Mouse (Mus musculus) embryonic facial prominence, embryonic 15.5 days (tissue): ENCODE measurements at regions not wholly inside any gene's neighbourhood (a gene's known extent, or its start where the extent isn't known, plus 50 kb on each side); places are given as distances from the start of the nearest gene placed in this dataset.
"Not testable (repeated sequence)": the region's sequence is repeated elsewhere in the genome, so short reads cannot be mapped to it uniquely, and the experiment has no call there.

ENCODE experiments used
- ATAC-seq: fragments of 200-750 bp; cut with Nextera tagmentation; 2 replicates; pipeline ENCODE4 v1.8.0; 2017; ENCODE audit warnings: low read depth, moderate TSS enrichment; ENCODE audit not compliant: insufficient number of reproducible peaks, low FRiP score, low TSS enrichment
- H3K27ac ChIP-seq: fragments of 300-500 bp; sonication (generic); replicated peaks from 2 replicates; pipeline ENCODE4 v1.5.1; 2015; ENCODE audit warnings: mild to moderate bottlenecking, inconsistent platforms
- H3K27me3 ChIP-seq: fragments of 300-500 bp; sonication (generic); 2 replicates; pipeline ENCODE4 v1.6.1; 2015; ENCODE audit warnings: inconsistent platforms
- H3K36me3 ChIP-seq: fragments of 300-500 bp; sonication (generic); 2 replicates; pipeline ENCODE4 v1.6.1; 2015; ENCODE audit warnings: mild to moderate bottlenecking, inconsistent platforms
- H3K4me1 ChIP-seq: fragments of 300-500 bp; sonication (generic); 2 replicates; pipeline ENCODE4 v1.6.1; 2015; ENCODE audit warnings: inconsistent platforms
- H3K4me2 ChIP-seq: fragments of 300-500 bp; sonication (generic); replicated peaks from 2 replicates; pipeline ENCODE4 v1.6.1; 2015; ENCODE audit warnings: mild to moderate bottlenecking, inconsistent platforms
- H3K4me3 ChIP-seq: fragments of 300-500 bp; sonication (generic); replicated peaks from 2 replicates; pipeline ENCODE4 v1.5.1; 2015; ENCODE audit warnings: mild to moderate bottlenecking, inconsistent platforms
- H3K9ac ChIP-seq: fragments of 300-500 bp; sonication (generic); 2 replicates; pipeline ENCODE4 v1.6.1; 2015; ENCODE audit warnings: inconsistent platforms
- H3K9me3 ChIP-seq: fragments of 300-500 bp; sonication (generic); replicated peaks from 2 replicates; pipeline ENCODE4 v1.6.1; 2016; ENCODE audit warnings: inconsistent platforms
- WGBS: fragments of 180-500 bp; shearing (Covaris S2); methylation state at CpG from one replicate; pipeline ENCODE4 v1.1.7; 2015; 5-methylcytosine and 5-hydroxymethylcytosine counted together

DNA sequence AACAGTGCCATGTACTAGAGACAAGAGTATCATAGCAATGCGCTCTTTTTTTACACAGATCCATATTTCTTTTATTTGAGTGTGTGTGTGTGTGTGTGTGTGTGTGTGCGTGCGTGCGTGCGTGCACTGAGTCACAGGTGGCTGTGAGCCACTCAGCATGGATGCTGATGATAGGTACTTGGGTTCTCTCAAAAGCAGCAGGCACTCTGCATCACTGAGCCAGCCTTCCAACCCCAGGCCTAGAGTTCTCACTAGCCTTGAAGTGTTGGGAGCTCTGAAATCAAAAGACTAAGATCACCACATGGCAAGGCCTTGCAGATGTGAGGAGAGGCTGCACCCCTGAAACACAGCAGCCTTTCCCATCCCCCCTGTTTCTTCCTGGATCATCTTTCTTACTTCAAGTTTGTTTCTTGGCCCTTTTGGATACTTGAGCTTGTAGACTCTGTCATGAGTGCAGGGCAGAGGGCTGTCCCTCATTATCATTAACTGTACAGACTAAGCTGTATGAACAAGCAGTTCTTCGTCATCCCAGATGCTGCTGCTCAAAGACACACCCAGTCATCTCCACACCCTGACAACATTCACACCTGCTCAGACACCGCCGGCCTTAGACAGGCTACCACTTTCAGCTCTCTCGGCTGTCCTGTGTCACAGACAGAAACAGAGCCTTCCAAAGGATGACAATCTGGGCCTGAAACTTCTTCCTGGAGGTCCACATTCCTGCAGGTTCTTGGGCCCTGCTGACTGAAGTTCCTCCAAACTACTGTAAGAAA lies 405.5 kb upstream of the Ercc4 start:
- ATAC-seq = no peak
- Histone ChIP-seq H3K9me3 (no peaks in the 10 kb centered on the region), H3K4me1 (no peaks in the 10 kb centered on the region), H3K4me3 (no peak overlapping the region), H3K27ac (no peak overlapping the region), H3K27me3 (no peaks in the 10 kb centered on the region), H3K36me3 (no peaks in the 10 kb centered on the region), H3K9ac (no peak overlapping the region), H3K4me2 (no peak overlapping the region)
- 74% methylated on average over 9 of the region's 9 CpGs for WGBS

DNA sequence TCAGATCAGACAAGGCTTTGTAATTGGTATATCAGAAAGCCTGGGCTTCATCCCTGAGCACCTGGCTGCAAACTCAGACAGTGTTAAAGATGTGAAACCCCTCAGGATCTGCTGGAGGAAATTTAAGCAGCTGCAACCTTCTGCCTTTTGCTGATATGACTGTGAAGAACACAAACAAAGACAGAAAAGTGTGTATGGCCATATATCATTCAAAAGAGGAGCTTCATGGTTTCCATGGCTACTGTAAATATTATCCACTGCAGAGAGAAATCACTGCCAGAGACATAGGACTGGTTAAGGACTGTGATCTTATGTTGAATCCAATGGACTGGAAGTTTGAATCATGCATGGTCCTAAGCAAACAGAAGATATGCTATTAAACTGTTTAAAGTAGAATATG lies 402.6 kb upstream of the Ercc4 start:
- H3K27me3 ChIP-seq = no peaks in the 10 kb centered on the region
- H3K36me3 ChIP-seq = no peaks in the 10 kb centered on the region
- no peak overlapping the region for H3K4me3 ChIP-seq
- no peak for ATAC-seq
- no peak overlapping the region for H3K9ac ChIP-seq
- no peaks in the 10 kb centered on the region for H3K9me3 ChIP-seq
- H3K4me2 ChIP-seq = no peak overlapping the region
- H3K4me1 ChIP-seq = no peaks in the 10 kb centered on the region
- H3K27ac ChIP-seq = no peak overlapping the region

GRCm38 (mm10) chr16:12721368-12721767 lies 388.1 kb upstream of the Ercc4 start:
- ATAC-seq, H3K4me3 ChIP-seq, H3K4me2 ChIP-seq, H3K27me3 ChIP-seq, H3K9me3 ChIP-seq, H3K9ac ChIP-seq, H3K4me1 ChIP-seq, H3K27ac ChIP-seq, H3K36me3 ChIP-seq: not testable (repeated sequence)
- 80% methylated on average over 6 of the region's 7 CpGs for WGBS

- Histone ChIP-seq H3K4me1 (no peaks in the 10 kb centered on the region), H3K9ac (no peak overlapping the region), H3K27ac (no peak overlapping the region), H3K36me3 (no peaks in the 10 kb centered on the region), H3K4me3 (no peak overlapping the region), H3K4me2 (no peak overlapping the region), H3K27me3 (no peaks in the 10 kb centered on the region), H3K9me3 (no peaks in the 10 kb centered on the region)
- ATAC-seq = no peak
Measured at GRCm38 (mm10) chr16:12726043-12726442, 383.4 kb upstream of the Ercc4 start.

DNA sequence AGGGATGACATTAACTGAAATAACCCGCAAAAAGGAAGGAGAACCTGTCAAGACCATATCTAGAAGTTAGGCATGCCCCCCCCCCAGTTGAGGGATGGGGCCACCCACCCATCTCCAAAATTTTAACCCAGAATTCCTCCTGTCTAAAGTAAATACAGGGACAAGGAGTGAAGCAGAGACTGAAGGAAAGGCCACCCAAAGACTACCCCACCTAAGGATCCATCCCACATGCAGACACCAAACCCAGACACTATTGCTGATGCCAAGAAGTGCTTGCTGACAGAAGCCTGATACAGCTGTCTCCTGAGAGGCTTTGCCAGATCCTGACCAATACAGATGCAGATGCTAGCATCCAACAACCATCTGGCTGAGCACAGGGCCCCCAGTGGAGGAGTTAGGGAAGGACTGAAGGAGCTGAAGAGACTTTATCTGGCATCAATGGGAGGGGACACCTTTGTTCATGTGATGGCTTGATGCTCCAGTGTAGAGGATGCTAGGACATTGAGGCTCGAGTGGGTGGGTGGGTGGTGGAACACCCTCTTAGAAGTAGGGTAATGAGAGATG lies 379.2 kb upstream of the Ercc4 start:
- H3K27ac ChIP-seq, H3K36me3 ChIP-seq, ATAC-seq, H3K4me1 ChIP-seq, H3K9ac ChIP-seq, H3K4me2 ChIP-seq, H3K27me3 ChIP-seq, H3K9me3 ChIP-seq, H3K4me3 ChIP-seq: not testable (repeated sequence)
- 82% methylated on average over 2 of the region's 2 CpGs for WGBS

- H3K4me3 ChIP-seq = no peak overlapping the region
- no peak overlapping the region for H3K4me2 ChIP-seq
- H3K4me1 ChIP-seq = no peaks in the 10 kb centered on the region
- 83% methylated on average over 2 of the region's 2 CpGs for WGBS
- H3K27ac ChIP-seq = no peak overlapping the region
- no peaks in the 10 kb centered on the region for H3K27me3 ChIP-seq
- ATAC-seq = no peak
- no peaks in the 10 kb centered on the region for H3K36me3 ChIP-seq
- H3K9me3 ChIP-seq = no peaks in the 10 kb centered on the region
- H3K9ac ChIP-seq = no peak overlapping the region
Measured at GRCm38 (mm10) chr16:12731588-12731987, 377.9 kb upstream of the Ercc4 start.

DNA sequence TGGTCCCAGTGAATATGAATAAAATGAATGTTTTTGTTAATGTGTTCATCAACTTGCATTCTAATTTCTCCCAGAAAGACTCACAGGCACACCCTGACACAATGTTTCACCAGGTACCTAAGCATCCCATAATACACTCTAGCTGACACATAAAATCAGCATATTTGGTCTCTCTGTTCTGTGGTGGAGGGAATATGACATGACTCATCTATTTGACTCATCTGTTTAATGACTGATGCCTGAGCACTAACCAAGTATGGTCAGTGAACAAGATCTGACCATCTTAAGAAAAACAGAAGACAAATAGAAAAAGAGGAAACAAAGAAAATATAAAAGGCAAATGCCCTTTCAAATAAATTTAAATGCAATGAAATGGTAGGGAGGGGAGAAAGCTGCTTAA lies 367.0 kb upstream of the Ercc4 start:
- Histone ChIP-seq H3K4me1 (no peaks in the 10 kb centered on the region), H3K36me3 (no peaks in the 10 kb centered on the region), H3K27me3 (no peaks in the 10 kb centered on the region), H3K9me3 (no peaks in the 10 kb centered on the region), H3K4me2 (no peak overlapping the region), H3K4me3 (no peak overlapping the region), H3K9ac (no peak overlapping the region), H3K27ac (no peak overlapping the region)
- ATAC-seq = no peak

DNA sequence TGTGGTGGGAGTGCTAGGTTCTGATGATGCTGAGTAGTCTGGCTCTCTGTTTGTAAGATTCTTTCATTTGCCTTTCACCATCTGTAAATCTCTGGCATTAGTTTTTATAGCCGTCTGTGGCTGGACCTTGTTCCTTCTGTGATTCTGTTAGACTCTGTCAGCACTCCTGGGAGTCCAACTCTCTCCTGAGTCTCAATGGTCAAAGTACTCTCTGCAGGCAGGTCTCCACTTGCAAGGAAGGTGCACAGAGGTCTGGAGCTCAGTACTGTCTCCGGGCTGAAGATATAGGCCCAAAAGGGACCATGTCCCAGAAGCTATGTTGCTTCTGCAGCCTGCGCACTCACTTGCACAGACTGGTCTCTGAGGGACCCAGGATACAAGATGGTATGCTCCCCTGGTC lies 356.3 kb upstream of the Ercc4 start:
- H3K4me2 ChIP-seq = no peak overlapping the region
- ATAC-seq = no peak
- H3K9ac ChIP-seq = no peak overlapping the region
- H3K9me3 ChIP-seq = no peaks in the 10 kb centered on the region
- H3K36me3 ChIP-seq = no peaks in the 10 kb centered on the region
- H3K27me3 ChIP-seq = no peaks in the 10 kb centered on the region
- no peaks in the 10 kb centered on the region for H3K4me1 ChIP-seq
- whole genome bisulfite sequencing = 93% methylated on average over 3 of the region's 3 CpGs
- H3K27ac ChIP-seq = no peak overlapping the region
- H3K4me3 ChIP-seq = no peak overlapping the region

- Histone ChIP-seq H3K36me3 (no peaks in the 10 kb centered on the region), H3K4me3 (no peak overlapping the region), H3K9ac (no peak overlapping the region), H3K9me3 (no peaks in the 10 kb centered on the region), H3K27ac (no peak overlapping the region), H3K27me3 (no peaks in the 10 kb centered on the region), H3K4me1 (no peaks in the 10 kb centered on the region), H3K4me2 (no peak overlapping the region)
- no peak for ATAC-seq
Measured at GRCm38 (mm10) chr16:12754361-12754760, 355.1 kb upstream of the Ercc4 start.

DNA sequence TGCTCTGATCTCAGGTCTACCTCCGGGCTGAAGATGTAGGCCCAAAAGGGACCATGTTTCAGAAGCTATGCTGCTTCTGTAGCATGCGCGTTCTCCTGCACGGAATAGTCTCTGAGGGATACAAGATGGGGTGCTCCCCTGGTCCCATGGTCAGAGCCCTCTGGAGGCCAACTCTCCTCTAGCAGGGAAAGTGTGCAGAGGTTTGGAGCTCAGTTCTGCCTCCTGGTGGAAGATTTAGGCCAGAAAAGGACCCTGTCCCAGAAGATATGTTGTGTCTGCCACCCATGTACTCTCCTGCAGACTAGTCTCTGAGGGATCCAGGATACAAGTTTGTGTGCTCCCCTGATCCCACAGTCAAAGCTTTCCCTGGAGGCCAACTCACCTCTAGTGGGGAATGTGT lies 350.9 kb upstream of the Ercc4 start:
- Histone ChIP-seq H3K4me1 (no peaks in the 10 kb centered on the region), H3K27ac (no peak overlapping the region), H3K27me3 (no peaks in the 10 kb centered on the region), H3K36me3 (no peaks in the 10 kb centered on the region), H3K9ac (no peak overlapping the region), H3K4me3 (no peak overlapping the region), H3K4me2 (no peak overlapping the region), H3K9me3 (no peaks in the 10 kb centered on the region)
- WGBS = 85% methylated on average over 4 of the region's 4 CpGs
- no peak for ATAC-seq

DNA sequence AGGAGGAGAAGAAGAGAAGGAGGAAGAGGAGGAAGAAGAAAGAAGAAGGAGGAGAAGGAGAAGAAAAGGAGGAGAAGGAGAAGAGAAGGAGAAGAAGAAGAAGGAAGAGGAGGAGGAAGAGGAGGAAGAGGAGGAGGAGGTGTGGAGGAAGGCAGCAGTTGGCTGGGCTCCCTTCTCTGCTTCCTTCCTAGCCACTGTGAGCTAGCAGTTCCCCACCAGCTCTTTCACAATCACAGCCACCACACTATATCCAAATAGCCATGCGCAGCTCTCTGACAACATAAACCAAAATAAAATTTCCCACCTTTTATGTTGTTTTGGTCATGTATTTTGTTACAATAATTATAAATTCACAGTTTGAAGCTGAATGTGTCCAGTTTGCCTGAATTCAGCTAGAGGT lies 345.3 kb upstream of the Ercc4 start:
- Histone ChIP-seq H3K27me3 (no peaks in the 10 kb centered on the region), H3K4me2 (no peak overlapping the region), H3K4me1 (no peaks in the 10 kb centered on the region), H3K4me3 (no peak overlapping the region), H3K9ac (no peak overlapping the region), H3K27ac (no peak overlapping the region), H3K36me3 (no peaks in the 10 kb centered on the region), H3K9me3 (no peaks in the 10 kb centered on the region)
- 89% methylated on average over 1 of the region's 1 CpGs for WGBS
- no peak for ATAC-seq

GRCm38 (mm10) chr16:12764608-12765007 lies 344.9 kb upstream of the Ercc4 start:
- Histone ChIP-seq H3K27ac (no peak overlapping the region), H3K4me3 (no peak overlapping the region), H3K27me3 (no peaks in the 10 kb centered on the region), H3K4me1 (no peaks in the 10 kb centered on the region), H3K36me3 (no peaks in the 10 kb centered on the region), H3K4me2 (no peak overlapping the region), H3K9me3 (no peaks in the 10 kb centered on the region), H3K9ac (no peak overlapping the region)
- ATAC-seq = no peak
- 85% methylated on average over 1 of the region's 1 CpGs for WGBS
